Mouse (Mus musculus) cortical plate, adult 2 months (tissue): Measurements from ENCODE around the gene Fhl2.

Experiments
- CTCF ChIP-seq: fragments of 200-500 bp; IDR thresholded peaks from 2 replicates; pipeline ENCODE4 v1.5.1; 2011; ENCODE audit warnings: mild to moderate bottlenecking, control low read depth, low read length; ENCODE audit not compliant: insufficient read depth; ENCODE audit errors: extremely low read depth
- POLR2A ChIP-seq: fragments of 200-500 bp; IDR thresholded peaks from 2 replicates; pipeline ENCODE4 v1.6.1; 2011; ENCODE audit warnings: mild to moderate bottlenecking, low read length, control low read depth; ENCODE audit not compliant: insufficient read depth; ENCODE audit errors: extremely low read depth

DNA sequence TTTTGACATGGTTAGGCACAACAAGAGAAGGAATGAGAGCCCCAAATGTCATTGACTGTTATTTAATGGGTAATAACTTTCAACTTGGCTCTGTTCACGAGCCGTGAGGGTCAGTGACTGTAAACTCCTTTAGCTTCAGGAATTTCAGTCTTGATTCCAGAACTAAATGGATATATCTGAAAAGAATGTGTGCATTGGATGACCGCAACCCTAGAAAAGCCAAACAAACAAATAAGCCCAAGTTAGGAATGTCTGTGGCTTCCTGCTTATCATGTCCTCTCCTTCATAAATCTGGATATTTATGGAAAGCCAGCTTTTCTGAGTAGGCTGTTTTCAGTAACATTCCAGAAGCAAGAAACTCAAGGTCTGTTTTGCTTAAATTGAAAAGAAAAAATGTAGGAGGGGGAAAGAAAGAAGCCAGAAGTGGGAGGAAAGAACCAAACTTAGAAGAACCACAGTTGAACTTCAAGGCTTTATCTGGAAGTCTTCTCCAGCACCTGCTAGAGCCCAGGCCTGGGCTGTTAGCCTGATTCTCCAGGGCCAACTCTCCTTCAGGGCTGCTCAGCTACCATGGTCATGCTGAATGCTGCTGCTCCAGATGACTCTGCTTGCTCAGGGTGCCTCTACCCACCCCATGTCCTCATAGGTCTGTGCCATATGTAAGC lies 21.4 kb upstream of the Fhl2 start:
- TF ChIP-seq POLR2A (no peak), CTCF (no peak)
